Mouse (Mus musculus) CH12.LX (cell line): Measurements from ENCODE around the gene Rsu1. TPM values are rescaled to one million over a fixed set of nuclear protein-coding genes. Genes with fewer than 3 reads are reported as not detected.
"Not testable (repeated sequence)": the region's sequence is repeated elsewhere in the genome, so short reads cannot be mapped to it uniquely, and the experiment has no call there.

Experiments used
- DNase-seq: peaks from one replicate; pipeline ENCODE4 v3.0.0-alpha.2; 2013; ENCODE audit errors: extremely low read depth
- H3K27ac ChIP-seq: 2 replicates; pipeline ENCODE4 v1.5.1; 2012; ENCODE audit warnings: low read depth, mild to moderate bottlenecking, control low read depth, moderate library complexity; ENCODE audit not compliant: insufficient read depth
- H3K27me3 ChIP-seq: replicated peaks from 2 replicates; pipeline ENCODE3; 2012; ENCODE audit warnings: inconsistent platforms
- H3K36me3 ChIP-seq, 2 experiments: replicated peaks in 1 of 2; 2 replicates each; pipeline versions ENCODE3 to v1.6.1; 2012; ENCODE audit warnings: inconsistent platforms in 1 of 2, low read length in 1 of 2, mild to moderate bottlenecking in 1 of 2, mixed read lengths in 1 of 2, moderate library complexity in 1 of 2; ENCODE audit not compliant: control insufficient read depth in 1 of 2, insufficient read depth in 1 of 2
- H3K4me1 ChIP-seq, 2 experiments: 2 replicates each; pipeline ENCODE4 v1.6.1; 2012; ENCODE audit warnings: inconsistent platforms in 1 of 2, moderate library complexity in 1 of 2; ENCODE audit not compliant: insufficient read depth in 2 of 2, control insufficient read depth in 1 of 2
- H3K4me2 ChIP-seq: 2 replicates; pipeline ENCODE4 v1.6.1; 2012; ENCODE audit warnings: low read depth, mild to moderate bottlenecking, control low read depth; ENCODE audit not compliant: poor library complexity, insufficient read depth, severe bottlenecking
- H3K4me3 ChIP-seq, 3 experiments: fragments of 150-350 bp in 1 of 3; sonication (generic) in 1 of 3; replicated peaks in 1 of 3; 2 replicates each; pipeline versions ENCODE3 to v1.5.1; 2011 to 2012; ENCODE audit warnings: low read depth in 2 of 3, low read length in 2 of 3, mild to moderate bottlenecking in 2 of 3, moderate library complexity in 2 of 3, control low read depth in 1 of 3, improper control_type of control experiment in 1 of 3, inconsistent platforms in 1 of 3, mixed read lengths in 1 of 3; ENCODE audit not compliant: poor library complexity in 1 of 3
- H3K79me2 ChIP-seq: replicated peaks from 2 replicates; pipeline ENCODE4 v1.6.1; 2012; ENCODE audit warnings: mild to moderate bottlenecking, moderate library complexity; ENCODE audit not compliant: control insufficient read depth, poor library complexity, insufficient read depth, severe bottlenecking; ENCODE audit errors: extremely low read depth
- H3K9ac ChIP-seq: 2 replicates; pipeline ENCODE4 v1.6.1; 2012; ENCODE audit warnings: low read depth, mild to moderate bottlenecking, control low read depth, moderate library complexity; ENCODE audit not compliant: insufficient read depth
- H3K9me3 ChIP-seq: replicated peaks from 2 replicates; pipeline ENCODE3; 2012; ENCODE audit warnings: low read length, inconsistent platforms, mixed read lengths
- ELF1 ChIP-seq: IDR thresholded peaks from 2 replicates; pipeline ENCODE4 v1.6.1; 2014; ENCODE audit warnings: low read depth, mild to moderate bottlenecking, inconsistent platforms, low read length, improper control_type of control experiment
- HCFC1 ChIP-seq: IDR thresholded peaks from 2 replicates; pipeline ENCODE4 v1.6.1; 2012; ENCODE audit warnings: low read depth, mild to moderate bottlenecking, inconsistent platforms, low read length, improper control_type of control experiment
- MAFK ChIP-seq: IDR thresholded peaks from 2 replicates; pipeline ENCODE4 v1.6.1; 2011; ENCODE audit warnings: low read length, improper control_type of control experiment; ENCODE audit not compliant: insufficient replicate concordance
- MAZ ChIP-seq: IDR thresholded peaks from 2 replicates; pipeline ENCODE4 v1.6.1; 2012; ENCODE audit warnings: low read depth, mild to moderate bottlenecking, inconsistent platforms, low read length, improper control_type of control experiment, moderate library complexity
- MYC ChIP-seq: IDR thresholded peaks from 2 replicates; pipeline ENCODE4 v1.6.1; 2011; ENCODE audit warnings: low read depth, mild to moderate bottlenecking, improper control_type of control experiment, low read length
- NELFE ChIP-seq: IDR thresholded peaks from 2 replicates; pipeline ENCODE4 v1.6.1; 2011; ENCODE audit warnings: low read depth, low read length, improper control_type of control experiment
- NRF1 ChIP-seq: IDR thresholded peaks from 2 replicates; pipeline ENCODE4 v1.6.1; 2014; ENCODE audit warnings: low read depth, mild to moderate bottlenecking, inconsistent platforms, low read length, improper control_type of control experiment, moderate library complexity
- POLR2AphosphoS2 ChIP-seq: IDR thresholded peaks from 2 replicates; pipeline ENCODE4 v1.6.1; 2011; ENCODE audit warnings: low read depth, low read length, improper control_type of control experiment
- RCOR1 ChIP-seq: conservative IDR thresholded peaks from 2 replicates; pipeline ENCODE4 v1.6.1; 2012; ENCODE audit warnings: low read depth, mild to moderate bottlenecking, inconsistent platforms, low read length, improper control_type of control experiment
- UBTF ChIP-seq: IDR thresholded peaks from 2 replicates; pipeline ENCODE4 v1.6.1; 2012; ENCODE audit warnings: low read depth, mild to moderate bottlenecking, inconsistent platforms, low read length, improper control_type of control experiment, moderate library complexity
- ZC3H11A ChIP-seq: IDR thresholded peaks from 2 replicates; pipeline ENCODE4 v1.6.1; 2012; ENCODE audit warnings: low read depth, mild to moderate bottlenecking, inconsistent platforms, low read length, improper control_type of control experiment
- ZKSCAN1 ChIP-seq: IDR thresholded peaks from 2 replicates; pipeline ENCODE4 v1.6.1; 2012; ENCODE audit warnings: low read depth, inconsistent platforms, low read length, improper control_type of control experiment, borderline replicate concordance
- ZMIZ1 ChIP-seq: IDR thresholded peaks from 2 replicates; pipeline ENCODE4 v1.6.1; 2012; ENCODE audit warnings: low read depth, mild to moderate bottlenecking, inconsistent platforms, low read length, improper control_type of control experiment
- dilution Hi-C: fragments of 300-500 bp; cut with MboI; formaldehyde crosslinking; loops from 2 replicates; pipeline ENCODE4 v1.14.3; 2020; ENCODE audit warnings: low sequenced_read_pairs; ENCODE audit not compliant: extremely low pct_unique_long_range_greater_than_20kb, extremely low pct_ligation_motif_present
- in situ Hi-C: fragments of 300-500 bp; cut with MboI; formaldehyde crosslinking; loops from 3 replicates; pipeline ENCODE4 v1.14.3; 2019; ENCODE audit warnings: low sequenced_read_pairs, low pct_ligation_motif_present, low pct_unique_long_range_greater_than_20kb, mixed read lengths
- polyA plus RNA-seq: library from polyadenylated mRNA; unstranded; fragments of >175 nt; gene quantifications from 2 replicates; pipeline ENCODE4 v1.2.1, GENCODE M21; 2012; ENCODE audit warnings: low read depth; ENCODE audit not compliant: insufficient read length
- total RNA-seq, 2 experiments: library from RNA; depleted of rRNA; stranded (reverse); fragments of 300-350 nt in 1 of 2; fragments of >200 nt in 1 of 2; gene quantifications; 2 replicates each; pipeline ENCODE4 v1.2.3; 2012 to 2014

The Rsu1 gene
- total and polyA plus RNA-seq, 3 experiments: 29.5 to 108 (median 86.4) TPM

DNA sequence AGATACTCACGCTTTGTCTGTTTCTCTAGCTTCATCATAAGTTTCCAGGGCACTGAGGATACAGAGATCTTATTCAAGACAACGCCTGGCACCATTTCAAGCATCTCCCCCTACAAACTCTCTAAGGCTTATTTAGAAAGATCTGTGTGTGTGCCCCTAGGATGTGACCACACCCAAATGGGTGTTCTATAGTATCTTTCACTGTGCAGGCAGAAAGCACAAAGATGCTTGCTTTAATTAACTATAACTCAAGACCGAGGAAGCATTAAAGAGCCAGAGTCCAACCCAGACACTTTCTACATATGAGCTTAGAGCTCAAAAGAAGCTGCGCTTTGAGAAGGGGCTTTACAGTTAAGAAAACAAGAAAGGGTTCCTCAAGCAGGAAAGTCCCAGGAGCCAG lies 80.4 kb downstream of the Rsu1 start (continued):
- TF ChIP-seq ZC3H11A (no peak), MAFK (no peak)

DNA sequence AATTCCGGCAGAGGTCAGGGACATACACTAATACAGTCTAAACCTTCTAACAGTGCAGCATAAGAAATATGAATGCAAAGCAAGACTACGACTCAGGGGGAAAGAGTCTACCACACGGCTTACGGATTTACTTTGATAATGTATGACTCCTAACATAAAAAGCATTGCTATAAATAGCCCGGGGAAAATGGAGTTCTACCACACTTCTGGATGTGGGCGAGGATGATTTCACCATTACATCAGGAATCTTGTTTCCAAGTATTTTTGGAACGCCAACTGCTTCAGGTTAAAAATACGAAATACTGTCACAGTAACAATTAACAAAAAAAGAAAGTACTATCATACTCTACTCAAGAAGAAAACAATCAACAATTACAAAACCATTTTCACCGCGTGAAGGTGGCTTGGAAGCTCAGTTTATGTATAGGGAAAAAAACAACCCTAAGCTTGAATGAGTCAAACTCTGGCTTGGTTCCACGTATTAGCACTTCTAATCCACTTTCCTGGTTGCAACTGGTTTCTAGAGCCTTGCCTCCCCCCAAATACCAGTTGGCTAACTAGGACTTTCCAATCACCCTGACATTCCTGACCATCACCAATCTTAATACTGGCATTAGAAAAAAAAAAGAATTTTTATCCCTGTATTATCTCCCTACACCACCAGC lies 82.3 kb downstream of the Rsu1 start:
- H3K27ac ChIP-seq: no peak overlapping the region
- H3K9me3 ChIP-seq: no peaks in the 10 kb centered on the region
- no peaks in the 10 kb centered on the region for H3K36me3 ChIP-seq
- dilution Hi-C loops: no loop called here
- no peak overlapping the region for H3K4me2 ChIP-seq
- H3K4me1 ChIP-seq: peaks cover 2 to 16% of the 10 kb centered on the region in 2 experiments; a peak in 1 of 4 replicates
- TF ChIP-seq ZKSCAN1 (no peak), ZMIZ1 (no peak), MYC (no peak), UBTF (no peak), NRF1 (no peak), ELF1 (no peak)
- TF ChIP-seq, all 38 proteins: peak for 0
- no peak overlapping the region for H3K9ac ChIP-seq
- in situ Hi-C loops: no loop called here
- no peaks in the 10 kb centered on the region for H3K27me3 ChIP-seq
- H3K4me3 ChIP-seq: no peak overlapping the region
- no peak for DNase-seq
- H3K79me2 ChIP-seq: no peaks in the 10 kb centered on the region

DNA sequence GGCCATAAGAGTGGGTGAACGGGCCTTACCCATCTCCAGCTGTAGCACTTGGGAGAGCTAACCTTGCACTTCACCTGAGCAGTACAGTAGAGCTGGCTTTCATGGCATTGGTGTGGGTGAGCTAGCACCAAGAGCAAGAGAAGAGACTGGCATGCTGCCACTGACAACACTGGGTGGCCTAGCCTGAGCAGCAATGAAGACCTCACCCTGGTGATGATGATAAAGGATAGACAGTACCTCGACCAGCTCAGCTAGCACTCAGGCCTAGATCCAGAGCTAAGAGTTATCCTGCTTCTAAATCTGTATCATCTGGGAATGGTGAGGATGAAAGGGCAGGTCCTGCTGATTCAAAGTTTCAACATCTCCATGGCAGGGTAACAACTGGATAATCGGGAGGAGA lies 88.1 kb downstream of the Rsu1 start:
- Histone ChIP-seq H3K4me1 (peaks cover 2 to 13% of the 10 kb centered on the region in 2 experiments; a peak in 2 of 4 replicates), H3K79me2 (no peaks in the 10 kb centered on the region), H3K27me3 (no peaks in the 10 kb centered on the region), H3K9me3 (no peaks in the 10 kb centered on the region), H3K4me3 (no peak overlapping the region), H3K36me3 (peaks cover 3 to 10% of the 10 kb centered on the region in 2 experiments), H3K27ac (no peak overlapping the region), H3K4me2 (no peak overlapping the region), H3K9ac (no peak overlapping the region)
- dilution Hi-C loops: no loop called here
- in situ Hi-C loops: no loop called here
- no peak for DNase-seq
- TF ChIP-seq HCFC1 (no peak), NELFE (no peak), MAZ (no peak), RCOR1 (no peak), POLR2AphosphoS2 (no peak)

DNA sequence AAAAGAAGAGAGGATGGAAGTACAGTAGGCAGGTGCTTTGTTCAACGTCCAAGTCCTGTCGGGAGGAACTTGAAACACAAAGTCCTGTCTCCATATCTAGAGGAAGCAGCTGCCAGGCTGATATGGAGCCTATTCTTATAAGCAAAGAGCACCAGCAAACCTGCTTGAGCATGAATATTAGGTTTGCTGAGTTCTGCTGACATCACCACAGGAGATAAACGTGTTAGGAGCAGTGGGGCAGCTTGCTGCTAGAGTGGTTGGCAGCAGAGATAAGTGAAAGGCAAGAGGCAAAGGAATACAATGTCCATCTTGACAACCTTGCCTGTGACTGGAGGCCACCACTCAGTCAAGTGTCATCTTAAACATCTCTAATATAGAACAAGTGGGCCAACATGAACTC lies 89.3 kb downstream of the Rsu1 start:
- Histone ChIP-seq H3K36me3 (peaks cover 3 to 19% of the 10 kb centered on the region in 2 experiments), H3K4me1 (peaks cover 2 to 13% of the 10 kb centered on the region in 2 experiments; a peak in 2 of 4 replicates)
- H3K27ac ChIP-seq, H3K79me2 ChIP-seq, dilution Hi-C loops, H3K9me3 ChIP-seq, H3K4me3 ChIP-seq, H3K27me3 ChIP-seq, H3K9ac ChIP-seq, H3K4me2 ChIP-seq, in situ Hi-C loops, DNase-seq: not testable (repeated sequence)
